Mouse (Mus musculus): ENCODE data around the gene Galt. TPM values are rescaled to one million over a fixed set of nuclear protein-coding genes. Genes with fewer than 3 reads are reported as not detected.
"Not testable (repeated sequence)": the region's sequence is repeated elsewhere in the genome, so short reads cannot be mapped to it uniquely, and the experiment has no call there.

Galt gene
- total RNA-seq, 4 experiments from 2014 or later = 52.0 to 67.1 (median 53.6) TPM

DNA sequence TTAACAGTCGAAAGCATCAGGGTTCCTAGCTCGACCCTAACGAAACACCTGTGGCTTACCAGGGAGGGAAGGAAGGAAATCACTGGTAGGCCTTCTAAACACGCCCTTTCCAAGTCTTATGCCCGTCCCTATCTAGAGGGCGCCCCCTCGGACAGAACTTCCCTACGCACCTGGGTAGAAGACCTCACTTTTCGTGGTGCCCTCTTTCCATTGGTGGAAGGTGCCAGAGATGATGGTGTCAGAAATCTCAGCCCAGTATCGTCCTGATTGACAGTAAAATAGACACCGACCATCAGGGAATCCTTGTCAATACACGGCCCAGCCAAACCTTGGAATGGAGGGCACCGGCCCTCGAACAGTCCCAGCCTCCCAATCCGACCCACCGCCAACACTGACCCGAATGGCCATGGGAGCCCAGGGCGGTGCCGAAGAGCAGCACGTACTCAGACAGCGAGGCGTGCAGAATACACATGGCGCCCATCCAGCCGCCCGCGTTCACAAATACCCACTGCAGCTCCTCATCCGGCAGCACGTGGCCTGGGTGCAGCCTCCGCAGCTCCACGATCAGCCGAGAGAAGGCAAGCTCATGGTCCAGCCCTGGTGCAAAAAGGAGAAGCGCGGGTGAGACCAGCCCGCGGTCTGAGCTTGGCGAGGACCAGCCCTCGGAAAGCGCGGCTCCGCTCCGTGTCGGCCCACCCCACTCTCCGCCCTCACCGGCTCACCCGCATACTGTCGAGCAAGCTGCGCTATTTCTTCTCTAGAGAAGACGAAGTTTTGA lies 14.5 kb upstream of the Galt start:
- peak; percentile 65 to 75 for DNase-seq (ENCODE audit: low spot score in 2 of 2)

DNA sequence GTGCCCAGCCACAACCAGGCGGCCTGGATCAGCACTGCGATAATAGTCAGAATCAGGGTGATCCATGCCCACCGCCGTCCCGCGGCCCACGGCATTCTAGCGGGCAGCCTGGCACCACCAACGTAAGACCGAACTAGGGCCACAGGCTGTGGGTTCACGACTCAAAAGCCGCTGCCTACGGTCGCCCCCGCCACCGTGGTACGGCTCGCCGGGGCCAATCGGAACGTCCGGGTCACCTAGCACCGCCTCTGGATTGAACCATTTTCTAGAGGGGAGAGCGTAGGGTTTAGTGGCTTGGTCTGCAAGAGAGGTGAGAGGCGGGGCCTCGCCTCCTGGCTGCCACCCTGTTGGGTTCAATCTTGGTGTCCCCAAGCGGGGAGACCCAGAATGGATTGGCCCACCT lies 13.9 kb upstream of the Galt start:
- peak; percentile 92 to 93 for DNase-seq (ENCODE audit: low spot score in 2 of 2)

DNA sequence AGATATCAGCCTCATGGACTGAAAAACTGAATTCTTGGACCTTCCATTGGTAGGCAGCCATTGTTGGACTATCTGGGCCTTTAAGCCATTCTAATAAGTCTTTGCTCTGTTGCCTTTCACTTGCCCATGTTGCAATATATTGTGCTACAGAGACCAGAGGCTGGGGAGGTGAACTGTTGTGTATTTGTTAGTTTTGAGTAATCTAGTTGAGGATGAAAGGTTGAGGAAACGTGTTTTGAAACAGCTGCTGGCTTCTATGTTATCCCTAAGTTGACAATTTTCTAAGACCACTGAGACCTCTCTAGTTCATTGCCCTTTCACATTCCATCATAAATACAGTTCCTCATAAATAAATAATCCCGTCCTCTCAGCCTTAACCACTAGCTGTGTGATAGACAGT lies 10.9 kb upstream of the Galt start:
- no peak for DNase-seq (ENCODE audit: low spot score in 2 of 2)

DNA sequence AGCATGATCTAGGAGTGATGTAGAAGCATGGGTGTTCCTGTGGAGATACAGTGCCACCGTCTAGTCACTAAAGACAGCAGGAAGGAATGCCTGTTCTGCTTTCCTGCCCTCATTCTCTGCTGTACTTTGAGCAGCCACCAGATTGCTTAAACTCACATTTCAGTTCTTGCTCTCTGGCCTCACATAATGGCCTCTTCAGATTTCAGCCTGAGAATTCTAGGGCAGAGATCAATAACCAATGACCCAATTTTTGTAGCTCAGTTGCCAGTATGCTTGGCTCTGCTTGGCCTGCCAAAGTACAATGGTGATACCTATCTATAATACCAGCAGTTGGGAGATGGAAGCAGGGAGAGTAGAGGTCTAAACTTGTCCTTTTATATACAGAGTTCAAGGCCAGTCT lies 10.0 kb upstream of the Galt start:
- DNase-seq (ENCODE audit: low spot score in 2 of 2) = no peak

DNA sequence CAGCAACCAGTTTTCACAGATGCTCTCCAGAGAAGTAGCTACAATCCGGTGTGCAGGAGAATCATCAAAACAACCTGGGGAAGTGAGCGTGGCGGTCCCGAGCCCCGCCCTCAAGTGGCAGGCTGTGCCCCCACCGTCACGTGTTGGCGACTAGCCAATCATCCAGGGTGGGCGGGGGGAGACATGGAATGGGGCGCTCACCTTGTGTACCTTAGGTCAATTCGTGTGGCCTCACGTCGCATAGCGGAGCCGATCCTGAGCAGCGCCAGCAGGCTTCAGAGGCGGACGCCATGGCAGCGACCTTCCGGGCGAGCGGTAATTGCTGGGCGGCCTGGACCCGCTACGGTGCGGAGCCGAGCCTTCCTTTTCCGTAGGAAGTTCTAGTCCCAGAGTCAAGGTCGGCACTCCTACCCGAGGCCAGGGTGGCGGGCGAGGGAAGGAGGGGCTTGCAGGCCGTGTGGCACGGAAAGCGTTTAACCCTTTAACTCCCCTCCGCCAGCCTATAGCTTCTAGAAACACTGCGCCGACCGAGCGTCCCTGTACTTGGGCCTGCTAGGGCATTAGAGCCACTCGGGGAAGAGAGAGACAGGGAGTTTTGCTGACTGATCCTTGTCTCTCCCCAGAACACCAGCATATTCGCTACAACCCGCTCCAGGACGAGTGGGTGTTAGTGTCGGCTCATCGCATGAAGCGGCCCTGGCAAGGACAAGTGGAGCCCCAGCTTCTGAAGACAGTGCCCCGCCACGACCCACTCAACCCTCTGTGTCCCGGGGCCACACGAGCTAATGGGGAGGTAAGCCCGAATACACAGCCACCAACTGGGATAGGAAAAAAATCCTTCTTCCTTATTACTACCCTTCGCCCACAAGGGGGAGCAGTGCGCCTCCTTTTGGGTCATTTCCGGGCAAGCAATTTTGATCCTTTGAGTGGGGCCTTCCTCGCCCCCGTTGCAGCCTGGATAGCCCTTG lies 594 bp downstream of the Galt start, which contains the start of gene Sigmar1:
Sigmar1 (minus strand) TSS at position 820 of the 968 bp plus-strand sequence.
- DNase-seq (ENCODE audit: low spot score in 2 of 2) = peak; percentile 76 to 79

DNA sequence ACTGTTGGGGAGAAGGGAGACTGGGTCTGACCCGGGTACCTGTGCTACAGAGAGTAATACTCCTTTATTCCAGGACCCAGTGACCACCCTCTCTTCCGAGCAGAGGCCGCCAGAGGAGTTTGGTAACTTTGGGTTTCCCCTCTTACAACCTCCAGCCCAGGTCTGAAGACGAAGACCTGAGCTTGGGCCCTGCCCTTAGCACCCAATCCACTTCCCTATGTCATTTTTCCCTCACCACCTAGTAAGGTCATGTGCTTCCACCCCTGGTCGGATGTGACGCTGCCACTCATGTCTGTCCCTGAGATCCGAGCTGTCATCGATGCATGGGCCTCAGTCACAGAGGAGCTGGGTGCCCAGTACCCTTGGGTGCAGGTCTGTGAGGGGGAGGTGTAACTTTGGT lies 1.4 kb downstream of the Galt start:
- no peak for DNase-seq (ENCODE audit: low spot score in 2 of 2)

DNA sequence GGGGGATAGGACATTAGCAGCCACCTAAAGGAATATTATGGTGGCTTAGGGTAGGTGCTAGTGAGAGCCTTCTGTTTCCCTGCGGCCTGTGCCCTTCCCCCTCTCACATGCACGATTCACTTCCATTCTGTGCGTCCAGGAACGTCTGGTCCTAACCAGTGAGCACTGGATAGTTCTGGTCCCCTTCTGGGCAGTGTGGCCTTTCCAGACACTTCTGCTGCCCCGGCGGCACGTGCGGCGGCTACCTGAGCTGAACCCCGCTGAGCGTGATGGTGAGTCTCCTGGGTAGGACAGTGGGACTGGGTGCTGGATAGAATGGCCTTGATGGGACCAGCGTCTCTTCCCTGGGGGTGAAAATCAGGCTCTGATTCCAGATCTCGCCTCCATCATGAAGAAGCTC lies 2.3 kb downstream of the Galt start:
- no peak for DNase-seq (ENCODE audit: low spot score in 2 of 2)

DNA sequence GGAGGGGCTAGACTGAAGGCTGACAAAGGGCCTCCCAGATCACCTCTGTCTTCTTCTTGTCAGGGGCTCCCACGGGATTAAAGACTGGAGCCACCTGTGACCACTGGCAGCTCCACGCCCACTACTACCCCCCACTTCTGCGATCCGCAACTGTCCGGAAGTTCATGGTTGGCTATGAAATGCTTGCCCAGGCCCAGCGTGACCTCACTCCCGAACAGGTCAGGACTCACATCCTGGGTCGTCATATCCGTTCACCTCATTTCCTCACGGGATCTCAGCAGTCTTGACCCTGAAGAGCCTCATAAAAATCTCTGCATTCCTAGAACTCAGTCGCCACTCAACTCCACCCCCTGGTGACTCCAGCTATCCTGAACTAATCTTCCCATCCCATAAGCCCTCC lies 3.0 kb downstream of the Galt start:
- DNase-seq (ENCODE audit: low spot score in 2 of 2) = no peak

DNA sequence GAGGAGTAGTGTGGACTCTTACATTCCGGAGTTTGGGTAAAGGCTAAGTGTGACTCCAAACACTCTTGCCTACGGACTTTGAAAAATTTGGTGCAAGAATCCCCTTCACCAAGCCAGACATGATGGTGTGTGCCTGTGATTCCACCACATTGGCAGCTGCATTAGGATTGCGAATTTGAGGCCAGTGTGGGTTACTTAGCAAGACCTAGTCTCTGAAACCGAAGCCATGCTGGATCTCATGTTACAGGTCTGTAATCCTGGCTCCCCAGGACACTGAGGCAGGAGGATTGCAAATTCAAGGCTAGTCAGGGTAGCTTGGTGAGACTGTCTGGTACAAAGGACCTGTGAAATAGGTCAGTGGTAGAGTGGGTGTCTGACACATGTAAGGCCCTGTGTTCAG lies 3.7 kb downstream of the Galt start:
- DNase-seq (ENCODE audit: low spot score in 2 of 2) = no peak

DNA sequence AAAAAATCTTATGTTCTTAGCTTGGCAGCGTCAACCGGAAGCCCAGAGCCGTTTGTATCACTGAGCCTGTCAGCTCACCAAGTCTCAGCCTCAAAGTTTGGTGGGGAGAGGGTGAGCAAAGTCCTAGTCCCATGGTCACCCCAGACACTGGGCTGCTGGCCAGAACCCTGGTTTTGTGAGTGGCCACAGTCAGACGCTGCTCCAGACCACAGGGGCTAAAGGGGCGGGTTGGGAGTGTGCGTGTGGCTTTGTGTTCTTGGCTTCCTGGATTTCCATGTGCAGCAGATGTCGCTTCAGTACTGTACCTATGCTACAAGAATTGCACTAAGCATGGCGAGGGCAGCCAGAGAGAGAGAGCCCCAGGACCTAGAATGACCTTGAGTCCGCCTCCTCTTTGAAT lies 4.2 kb downstream of the Galt start:
- DNase-seq (ENCODE audit: low spot score in 2 of 2) = no peak

DNA sequence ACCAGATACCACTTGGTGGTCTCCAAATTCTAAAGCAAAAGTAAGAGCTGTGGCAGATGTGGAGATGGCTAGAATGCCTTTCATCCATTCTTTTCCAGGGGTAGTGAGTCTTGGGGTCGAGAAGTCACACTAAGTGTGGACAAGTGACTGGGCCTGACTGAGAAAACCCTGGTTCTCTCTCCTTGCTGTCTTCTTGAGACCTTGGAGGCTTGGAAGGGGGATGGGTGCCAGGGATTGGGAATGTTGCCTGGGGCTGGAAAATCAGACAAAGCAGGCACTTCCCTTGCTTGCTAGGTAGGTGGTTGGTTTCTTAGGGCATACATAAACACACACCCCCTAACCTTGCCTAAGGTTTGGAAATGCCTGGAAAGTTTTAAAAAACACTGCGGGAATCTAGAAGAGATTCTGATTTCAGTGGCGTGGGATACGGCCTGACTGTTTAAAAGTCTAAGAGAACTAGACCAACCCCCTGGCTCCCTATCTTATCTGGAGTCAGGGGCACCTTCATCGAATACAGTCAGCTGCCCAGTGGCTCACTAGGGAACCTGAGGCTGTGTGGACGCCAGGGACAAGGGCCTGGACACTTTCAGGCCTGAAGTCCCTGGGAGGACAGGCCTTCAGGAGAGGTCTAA lies 4.7 kb downstream of the Galt start:
- DNase-seq (ENCODE audit: low spot score in 2 of 2) = no peak

DNA sequence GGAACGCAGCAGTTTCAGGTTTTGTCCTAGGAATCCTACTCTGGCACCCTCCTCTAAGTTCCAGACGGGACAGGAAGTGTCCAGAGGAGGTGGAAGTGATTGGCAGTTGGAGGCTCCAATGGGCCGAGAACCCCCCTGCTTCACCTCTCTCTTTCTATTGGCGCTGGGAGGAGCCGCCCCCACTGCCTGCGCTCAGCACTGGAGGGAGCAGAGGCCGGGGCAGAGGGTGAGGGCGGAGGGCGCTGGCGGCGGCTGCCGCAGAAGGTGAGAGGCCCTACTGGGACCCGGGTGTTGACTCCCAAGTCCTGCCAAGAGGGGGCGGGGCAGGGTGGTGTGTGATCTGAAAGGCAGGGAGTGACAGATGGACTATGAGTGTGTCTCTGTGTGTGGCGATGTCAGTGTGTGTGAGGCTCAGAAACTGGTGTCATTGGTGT lies 5.3 kb downstream of the Galt start:
- DNase-seq (ENCODE audit: low spot score in 2 of 2) = peak; percentile 69 to 75

DNA sequence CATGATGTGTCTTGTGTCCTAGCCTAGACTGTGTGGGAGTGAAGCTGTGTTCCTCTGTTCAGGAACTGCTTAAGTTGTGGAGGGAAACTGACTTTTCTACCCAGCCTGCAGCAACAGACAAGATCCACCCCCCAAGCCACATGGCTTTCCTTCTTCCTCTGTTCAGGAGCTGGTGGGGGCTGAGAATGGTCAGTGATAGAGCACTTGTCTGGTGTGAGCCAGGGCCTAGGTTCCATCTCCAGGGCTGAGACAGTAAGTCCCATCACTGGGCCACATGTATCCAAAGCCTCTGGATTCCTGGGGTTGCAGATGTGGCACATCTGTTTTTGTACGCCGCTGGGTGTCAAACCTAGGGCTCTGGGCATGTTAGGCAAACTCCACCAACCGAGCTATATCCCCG lies 5.9 kb downstream of the Galt start:
- no peak for DNase-seq (ENCODE audit: low spot score in 2 of 2)

DNA sequence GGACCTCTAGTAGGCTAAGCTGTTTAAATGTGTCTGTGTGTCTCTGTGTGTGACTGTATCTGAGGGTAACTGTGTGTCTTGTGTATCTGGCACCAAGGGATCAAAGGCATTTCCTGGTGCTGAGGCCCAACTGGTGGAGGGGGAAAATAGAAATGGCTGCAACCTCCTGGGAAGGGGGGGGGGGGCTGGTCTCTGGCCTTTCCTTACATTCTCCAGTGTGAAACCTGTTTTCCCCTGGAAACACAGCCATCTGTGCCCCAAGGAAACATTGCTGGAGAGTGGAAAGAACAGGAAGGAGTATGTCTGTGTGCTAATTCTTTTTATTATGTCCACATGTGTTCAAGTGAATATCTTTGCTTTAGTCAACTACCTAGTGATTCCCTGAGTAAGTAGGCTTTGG lies 6.7 kb downstream of the Galt start:
- no peak for DNase-seq (ENCODE audit: low spot score in 2 of 2)

DNA sequence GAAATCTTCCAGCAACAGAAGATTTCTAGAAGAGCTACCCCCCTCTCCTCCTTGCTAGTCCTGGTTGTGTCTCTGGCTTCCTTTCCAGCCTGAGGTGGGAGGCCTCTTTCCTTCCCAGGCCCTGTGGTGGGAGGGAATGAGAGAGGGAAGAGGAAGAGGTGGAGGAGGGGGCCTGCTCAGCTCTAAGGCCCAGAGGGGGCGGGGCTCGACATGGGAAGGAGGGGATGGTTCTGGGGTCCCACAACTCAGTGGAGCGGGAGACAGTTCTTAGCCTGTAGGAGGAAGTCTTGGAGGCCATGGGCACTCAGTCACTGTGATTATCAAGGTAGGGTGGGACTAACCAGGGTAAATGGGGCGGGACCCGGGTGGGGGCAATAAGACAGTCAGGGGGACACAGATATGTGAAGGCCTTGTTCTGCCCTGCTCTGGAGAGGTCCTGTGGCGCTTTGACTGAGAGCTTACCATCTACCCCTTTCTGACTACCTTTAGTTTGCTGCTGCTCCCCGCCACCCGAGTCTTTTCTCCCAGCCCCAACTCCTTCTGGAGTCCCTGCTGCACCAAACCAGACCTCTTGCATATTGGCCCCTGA lies 7.2 kb downstream of the Galt start:
- no peak for DNase-seq (ENCODE audit: low spot score in 2 of 2)

DNA sequence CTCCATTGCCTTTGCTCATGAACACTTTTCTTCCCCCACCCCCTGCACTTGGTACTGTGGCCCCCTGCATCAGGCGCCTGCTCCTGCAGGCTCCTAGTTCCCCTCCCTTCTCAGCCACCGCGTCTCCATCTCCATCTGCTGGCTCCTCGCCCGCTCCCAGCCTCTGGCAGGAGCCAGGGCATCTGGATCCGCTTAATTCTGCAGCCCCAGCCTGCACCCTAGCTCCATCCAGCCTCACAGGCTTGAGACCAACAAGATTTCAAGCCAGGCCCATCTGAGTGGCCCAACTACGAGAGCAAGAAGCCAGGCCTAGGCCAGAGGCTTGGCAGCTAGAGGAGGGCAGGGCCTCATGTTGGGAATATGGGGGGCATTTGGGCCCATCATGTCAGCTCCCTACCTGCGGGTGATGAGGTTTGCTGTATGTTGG lies 7.7 kb downstream of the Galt start:
- not testable (repeated sequence) for DNase-seq (ENCODE audit: low spot score in 2 of 2)

DNA sequence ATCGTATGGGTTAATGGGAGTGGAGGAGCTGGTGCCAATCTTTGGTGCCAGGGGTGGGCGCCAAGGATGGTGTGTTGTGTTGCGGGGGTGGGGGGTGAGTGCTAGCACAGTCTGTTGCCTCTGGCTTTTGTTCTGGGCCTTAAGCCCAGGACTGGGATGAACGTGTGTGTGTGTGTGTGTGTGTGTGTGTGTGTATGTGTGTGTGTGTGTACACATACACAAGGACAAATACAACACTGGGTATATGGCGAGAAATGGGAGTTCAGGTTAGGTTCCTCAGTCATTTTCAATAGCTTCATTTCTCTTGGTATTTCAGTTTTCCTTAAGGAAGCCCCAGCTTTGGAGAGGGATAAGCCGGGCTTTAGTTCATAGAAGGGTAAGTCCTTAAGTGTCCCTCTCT lies 8.1 kb downstream of the Galt start:
- not testable (repeated sequence) for DNase-seq (ENCODE audit: low spot score in 2 of 2)

DNA sequence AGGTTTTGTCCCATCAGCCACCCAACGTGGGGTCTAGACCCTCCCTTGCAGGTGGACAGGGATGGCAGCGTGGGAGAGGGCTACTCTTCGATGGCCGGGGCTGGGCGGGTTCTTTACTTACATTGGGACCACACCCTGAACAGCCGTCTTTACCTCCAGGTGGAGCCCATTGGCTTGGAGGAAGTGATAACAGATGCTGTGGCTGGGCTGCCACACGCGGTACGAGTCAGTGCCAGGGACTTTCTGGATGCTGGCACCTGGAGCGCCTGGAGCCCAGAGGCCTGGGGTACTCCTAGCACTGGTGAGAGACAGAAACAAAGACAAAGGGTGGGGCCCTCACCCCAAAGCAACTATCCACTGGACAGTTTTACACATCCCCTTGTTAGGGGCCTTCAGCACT lies 12.3 kb downstream of the Galt start:
- not testable (repeated sequence) for DNase-seq (ENCODE audit: low spot score in 2 of 2)

DNA sequence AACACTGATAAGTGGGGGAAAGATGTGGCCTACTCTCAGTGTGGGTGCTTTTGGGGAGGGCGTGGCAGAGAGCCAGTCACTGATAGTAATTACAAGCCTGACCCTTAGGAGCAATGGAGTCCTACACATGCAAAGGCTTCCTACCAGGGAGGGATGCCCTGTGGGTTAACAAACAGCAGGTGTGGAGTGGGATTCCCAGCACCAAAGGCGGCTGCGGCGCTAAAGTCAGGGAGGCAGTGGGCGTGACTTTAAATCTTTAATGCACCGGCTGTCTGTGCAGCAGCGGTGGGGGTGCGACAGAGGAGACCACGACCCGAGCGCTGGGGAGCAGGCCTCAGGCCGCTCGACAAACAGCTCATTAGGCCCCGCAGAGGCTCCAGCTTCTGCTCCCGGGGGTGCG lies 17.9 kb downstream of the Galt start:
- DNase-seq (ENCODE audit: low spot score in 2 of 2) = peak in 1 of 2 experiments; percentile 11

DNA sequence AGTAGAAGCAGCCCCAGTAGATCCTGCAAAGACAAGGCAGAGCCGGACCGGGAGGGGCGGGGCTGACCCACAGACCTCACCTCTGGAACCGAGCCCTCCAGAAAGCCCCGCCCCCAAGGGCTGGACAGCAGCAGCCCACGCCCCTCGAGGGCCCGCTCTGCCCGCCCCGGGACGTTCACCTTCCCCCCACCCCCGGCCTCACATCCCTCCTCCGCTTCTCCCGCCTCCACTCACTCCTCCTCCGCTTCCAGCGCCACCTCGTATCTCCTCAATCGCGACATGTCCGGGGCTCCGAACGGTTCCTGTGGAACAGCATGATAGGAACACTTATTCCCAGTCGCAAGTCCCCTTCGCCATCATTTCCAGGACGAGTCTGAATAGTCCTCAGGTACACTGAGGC lies 18.5 kb downstream of the Galt start:
- DNase-seq (ENCODE audit: low spot score in 2 of 2) = not testable (repeated sequence)

DNA sequence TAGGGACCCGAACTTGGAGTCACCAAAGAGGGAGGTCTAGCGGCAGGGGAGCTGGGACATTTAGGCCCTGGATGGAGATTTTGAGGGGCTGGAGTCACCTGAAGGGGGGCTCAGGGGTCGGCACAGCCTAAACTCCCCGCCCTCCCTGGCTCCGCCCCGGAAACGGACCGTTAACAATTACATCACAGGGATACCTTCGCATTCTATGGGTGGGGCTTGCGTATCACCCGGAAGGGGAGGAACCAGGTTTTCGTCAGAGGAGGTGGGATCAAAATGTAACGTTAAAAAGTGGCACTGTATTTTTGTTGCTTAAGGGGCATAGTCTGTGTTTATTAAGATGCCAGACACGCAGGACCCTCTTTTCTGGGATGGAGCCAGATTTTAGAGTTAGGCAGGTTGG lies 19.0 kb downstream of the Galt start, which contains the start of gene Ccl27a:
Ccl27a (minus strand) TSS at position 246 of the 400 bp plus-strand sequence.
- DNase-seq (ENCODE audit: low spot score in 2 of 2) = peak; percentile 78 to 85

Measured in layer of hippocampus, adult 8-10 months (tissue).